Mouse (Mus musculus) testis, adult 10 weeks (tissue): ENCODE results near the gene Luc7l. TPM values are rescaled to one million over a fixed set of nuclear protein-coding genes. Genes with fewer than 3 reads are reported as not detected.

Experiments
- polyA plus RNA-seq: library from polyadenylated mRNA; stranded (reverse); fragments of 350-450 nt; fragmentation: Illumina TruSeq; extraction: RNeasy Lipid Tissue Mini Kit (QIAGEN cat#74804); gene quantifications from one replicate; pipeline ENCODE4 v1.2.3, GENCODE M21; 2014; ENCODE audit warnings: low read depth, low replicate concordance

Luc7l gene
- polyA plus RNA-seq, result 38.5 TPM

GRCm38 (mm10) chr17:26252539-26253251 is at the start of gene Luc7l:
Luc7l (plus strand) TSS chr17:26252896.

GRCm38 (mm10) chr17:26207686-26208085 is 45.0 kb upstream of the Luc7l start, which contains the start of gene Arhgdig:
Arhgdig (minus strand) TSS chr17:26207786.

GRCm38 (mm10) chr17:26244101-26244841 is 8.4 kb upstream of the Luc7l start, which contains the start of gene Fam234a:
Fam234a (minus strand) TSS chr17:26244242.

Other genes with a start within 250 kb of the Luc7l start
- gene Rab11fip3, start 183.3 kb upstream of the Luc7l start, polyA plus RNA-seq, result 5.5 TPM
- gene Decr2, start 162.6 kb upstream of the Luc7l start, polyA plus RNA-seq, result 4.7 TPM
- 0.39 TPM for gene Nme4, start 157.3 kb upstream of the Luc7l start, polyA plus RNA-seq
- 12.6 TPM for gene Tmem8, start 139.6 kb upstream of the Luc7l start, polyA plus RNA-seq
- gene Mrpl28, start 129.4 kb upstream of the Luc7l start, polyA plus RNA-seq, result 5.5 TPM
- gene Axin1, start 114.2 kb upstream of the Luc7l start, polyA plus RNA-seq, result 28.3 TPM
- not detected for gene Pdia2, start 53.8 kb upstream of the Luc7l start, polyA plus RNA-seq
- 0.63 TPM for gene Rgs11, start 49.9 kb upstream of the Luc7l start, polyA plus RNA-seq
- gene Arhgdig, start 45.1 kb upstream of the Luc7l start, polyA plus RNA-seq, result 0.28 TPM
- 28.6 TPM for gene Fam234a, start 8.7 kb upstream of the Luc7l start, polyA plus RNA-seq
- 0.11 TPM for gene Neurl1b, start 161.9 kb downstream of the Luc7l start, polyA plus RNA-seq